Mouse (Mus musculus): ENCODE measurements at regions not wholly inside any gene's neighbourhood (a gene's known extent, or its start where the extent isn't known, plus 50 kb on each side); places are given as distances from the start of the nearest gene placed in this dataset.
A peak's percentile ranks its signal among the peaks of the same experiment; 100 is the strongest.
"Not testable (repeated sequence)": the region's sequence is repeated elsewhere in the genome, so short reads cannot be mapped to it uniquely, and the experiment has no call there.

DNA sequence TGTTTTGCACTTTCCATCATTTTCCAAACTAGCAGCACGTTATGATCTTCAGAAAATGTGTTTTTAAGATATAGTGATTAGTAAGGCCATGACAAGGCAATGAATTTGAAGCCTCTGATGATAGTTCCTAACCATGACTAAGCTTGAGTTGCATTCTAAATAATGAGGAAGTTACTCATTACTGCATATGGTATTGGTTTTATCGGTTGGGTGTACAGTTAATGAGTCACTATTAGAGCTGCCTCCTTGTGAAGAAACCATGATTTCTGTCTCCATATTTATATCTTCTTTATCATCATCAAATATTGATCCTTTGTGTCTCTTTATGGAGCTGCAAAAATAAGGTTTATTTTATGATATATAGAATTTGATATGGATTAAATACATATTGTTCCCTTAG is 4763.5 kb upstream of the Gm7489 start:
- no peak for DNase-seq (ENCODE audit: extremely low spot score in 1 of 2, low spot score in 2 of 2)
- Histone ChIP-seq H3K4me3 (no peak overlapping the region), H3K27ac (no peak overlapping the region)
- TF ChIP-seq CTCF (IDR thresholded peaks at IDR 0.05), result no peak
- intact Hi-C loops (cut with DNase I), result no loop called here

DNA sequence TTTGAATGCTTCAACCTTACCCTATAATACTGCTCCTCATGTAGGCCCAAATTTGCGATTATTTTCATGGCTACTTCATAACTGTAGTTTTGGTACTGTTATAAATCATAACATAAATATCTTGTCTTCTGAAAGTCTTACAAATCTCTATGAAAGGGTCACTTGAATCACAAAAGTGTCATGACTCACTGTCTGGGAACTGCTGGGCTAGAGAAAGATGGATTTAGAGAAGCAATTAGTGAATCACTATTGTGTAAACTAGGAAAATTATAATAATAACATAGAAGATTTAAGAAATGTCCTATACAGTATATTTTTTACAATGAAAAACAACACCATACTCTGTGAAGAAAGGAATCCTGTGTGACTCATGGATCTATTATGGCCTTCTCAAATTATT is 4738.3 kb upstream of the Gm7489 start:
- DNase-seq (ENCODE audit: extremely low spot score in 1 of 2, low spot score in 2 of 2), result no peak
- intact Hi-C loops (cut with DNase I), result no loop called here
- no peak overlapping the region for H3K27ac ChIP-seq
- TF ChIP-seq CTCF (IDR thresholded peaks at IDR 0.05), result no peak
- no peak overlapping the region for H3K4me3 ChIP-seq

DNA sequence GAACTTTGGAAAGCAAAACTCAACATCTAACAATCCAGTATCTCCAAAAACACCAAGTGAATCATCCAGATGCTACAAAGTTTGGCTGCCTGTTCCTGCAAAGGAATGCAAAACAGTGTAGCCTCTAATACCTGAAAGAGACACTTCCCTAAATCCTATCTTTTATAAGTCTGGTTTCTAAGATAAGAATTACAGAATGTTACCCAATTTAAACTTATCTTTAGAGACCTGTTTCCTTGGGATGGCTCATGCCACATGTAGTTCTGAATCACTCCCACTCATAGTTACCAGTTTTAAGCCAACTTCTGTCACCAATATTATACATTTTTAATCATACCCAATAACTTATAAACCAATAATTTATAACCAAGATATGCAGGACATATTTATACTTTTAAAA is 4732.7 kb upstream of the Gm7489 start:
- intact Hi-C loops (cut with DNase I), result no loop called here
- no peak overlapping the region for H3K4me3 ChIP-seq
- no peak for DNase-seq (ENCODE audit: extremely low spot score in 1 of 2, low spot score in 2 of 2)
- TF ChIP-seq CTCF (IDR thresholded peaks at IDR 0.05), result no peak
- H3K27ac ChIP-seq, result no peak overlapping the region

DNA sequence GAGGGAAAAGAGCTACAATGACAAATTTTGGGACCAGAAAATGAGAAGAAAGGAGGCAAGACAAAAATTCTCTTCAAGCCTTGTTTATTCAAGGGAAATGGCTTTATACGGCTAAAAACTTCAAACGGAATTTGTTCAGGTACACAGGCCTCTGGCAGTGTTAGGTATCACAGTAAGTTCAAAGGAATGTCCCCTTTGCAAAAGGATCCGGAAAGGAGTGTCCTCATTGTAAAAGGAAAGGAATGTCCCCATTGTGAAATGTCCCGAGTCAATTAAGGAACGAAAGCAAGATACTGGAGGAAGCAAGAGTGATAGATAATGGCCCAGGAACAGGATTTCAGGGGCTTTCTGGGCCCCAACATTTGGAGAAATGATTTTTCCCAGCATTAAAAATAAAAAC is 4730.7 kb upstream of the Gm7489 start:
- no peak for TF ChIP-seq CTCF (IDR thresholded peaks at IDR 0.05)
- Histone ChIP-seq H3K27ac (no peak overlapping the region), H3K4me3 (no peak overlapping the region)
- no peak for DNase-seq (ENCODE audit: extremely low spot score in 1 of 2, low spot score in 2 of 2)
- intact Hi-C loops (cut with DNase I), result no loop called here

DNA sequence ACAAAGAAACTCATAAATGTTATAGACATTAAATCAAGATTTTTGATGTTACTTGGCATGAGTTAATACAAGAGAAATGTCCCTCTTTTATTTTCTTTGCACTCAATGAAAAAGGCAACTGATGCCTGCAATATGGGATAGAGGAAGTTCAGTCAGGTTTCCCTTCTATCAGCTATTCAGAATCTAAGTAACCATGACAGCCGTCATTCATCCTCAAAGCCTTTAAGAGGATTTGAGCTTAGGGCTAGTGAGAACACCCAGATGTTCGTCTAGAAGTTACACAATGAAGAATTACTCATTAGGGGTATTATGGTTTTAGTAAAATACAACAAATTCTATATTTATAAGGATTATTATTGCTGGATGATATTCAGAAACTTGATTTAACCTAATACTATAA is 4693.2 kb upstream of the Gm7489 start:
- DNase-seq (ENCODE audit: extremely low spot score in 1 of 2, low spot score in 2 of 2), result no peak
- intact Hi-C loops (cut with DNase I), result no loop called here
- TF ChIP-seq CTCF (IDR thresholded peaks at IDR 0.05), result no peak
- H3K4me3 ChIP-seq, result no peak overlapping the region
- no peak overlapping the region for H3K27ac ChIP-seq

DNA sequence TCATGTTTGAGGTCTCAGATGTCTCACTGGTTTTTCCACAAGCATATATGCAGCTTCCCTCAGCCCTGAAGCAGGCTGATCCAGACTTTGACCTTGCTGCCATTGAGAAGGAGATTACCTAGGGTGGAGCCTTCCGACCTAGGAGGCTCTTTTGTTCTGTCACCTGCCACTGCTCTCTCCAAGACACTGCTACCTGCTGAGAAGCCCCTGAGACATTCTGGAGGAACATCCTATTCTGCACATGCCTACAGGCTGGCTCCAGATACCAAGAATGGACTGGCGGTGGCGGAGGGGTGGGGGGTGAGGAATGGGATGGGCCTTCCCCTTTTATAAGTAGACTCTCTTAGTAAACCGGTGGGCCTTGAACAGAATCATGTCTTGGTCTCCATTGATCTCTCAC is 4692.1 kb upstream of the Gm7489 start:
- intact Hi-C loops (cut with DNase I); H3K4me3 ChIP-seq; H3K27ac ChIP-seq; DNase-seq (ENCODE audit: extremely low spot score in 1 of 2, low spot score in 2 of 2): not testable (repeated sequence)

DNA sequence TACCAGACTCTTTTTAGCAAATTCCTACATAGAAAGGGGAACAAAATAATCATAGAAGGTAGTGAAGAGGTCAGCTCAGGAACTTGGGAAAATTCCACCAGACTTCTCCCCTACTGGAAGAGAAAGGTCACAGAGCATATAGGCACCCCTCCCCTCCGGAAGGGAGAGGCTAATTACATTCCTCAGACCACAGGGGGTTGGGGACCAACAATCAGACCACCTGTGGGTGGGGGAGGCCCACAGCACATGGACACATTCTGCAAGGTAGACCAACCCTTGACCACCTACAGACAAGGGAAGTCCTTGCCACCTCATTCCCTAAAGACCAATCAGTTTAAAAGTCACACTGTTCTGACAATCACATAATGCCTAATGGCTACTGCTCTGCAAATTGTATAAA is 4655.6 kb upstream of the Gm7489 start:
- no peak overlapping the region for H3K4me3 ChIP-seq
- intact Hi-C loops (cut with DNase I), result no loop called here
- no peak for TF ChIP-seq CTCF (IDR thresholded peaks at IDR 0.05)
- no peak overlapping the region for H3K27ac ChIP-seq
- DNase-seq (ENCODE audit: extremely low spot score in 1 of 2, low spot score in 2 of 2), result no peak

DNA sequence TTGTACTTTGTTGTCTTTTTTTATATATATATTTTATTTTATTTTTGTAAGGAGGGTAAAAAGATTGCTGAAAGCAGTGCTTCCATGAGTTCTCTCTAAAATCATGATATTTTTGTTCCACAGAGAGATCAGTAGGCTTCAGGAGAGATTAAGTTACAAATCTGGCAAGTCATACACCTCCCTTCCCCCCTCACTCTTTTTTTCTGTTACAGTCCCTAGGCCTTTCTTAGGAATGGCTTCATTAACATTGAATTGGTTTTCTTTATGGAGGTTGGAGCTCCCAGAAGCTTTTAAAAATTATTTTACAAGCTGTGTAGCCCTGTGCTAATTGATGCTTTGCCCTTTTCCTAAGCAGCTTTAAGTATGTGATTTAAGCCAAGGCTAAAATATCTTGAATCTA is 4653.9 kb upstream of the Gm7489 start:
- Histone ChIP-seq H3K4me3 (no peak overlapping the region), H3K27ac (no peak overlapping the region)
- DNase-seq (ENCODE audit: extremely low spot score in 1 of 2, low spot score in 2 of 2), result no peak
- TF ChIP-seq CTCF (IDR thresholded peaks at IDR 0.05), result no peak
- intact Hi-C loops (cut with DNase I), result no loop called here

DNA sequence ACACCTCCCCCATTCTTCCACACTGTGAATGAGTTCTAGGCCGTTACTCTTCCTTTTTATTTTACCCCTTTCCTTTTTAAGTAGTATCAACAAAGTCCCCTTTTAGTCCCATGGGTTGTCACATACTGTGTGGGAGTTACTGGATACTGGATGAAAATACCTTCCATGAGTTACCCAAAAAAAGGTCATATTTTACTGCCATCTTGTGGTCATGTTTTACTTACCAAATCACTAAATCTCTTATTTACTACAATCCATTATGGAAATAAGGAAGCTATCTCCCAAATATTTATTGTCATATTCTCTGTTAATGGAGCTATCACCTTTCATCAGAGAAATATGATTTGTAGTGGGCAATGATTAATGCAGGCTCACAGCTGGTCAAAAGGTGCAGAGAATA is 4614.5 kb upstream of the Gm7489 start:
- intact Hi-C loops (cut with DNase I), result no loop called here
- no peak for DNase-seq (ENCODE audit: extremely low spot score in 1 of 2, low spot score in 2 of 2)
- peak; percentile 36 for TF ChIP-seq CTCF (IDR thresholded peaks at IDR 0.05)
- Histone ChIP-seq H3K4me3 (no peak overlapping the region), H3K27ac (no peak overlapping the region)
